Mouse (Mus musculus): ENCODE results near the gene Afmid.

DNA sequence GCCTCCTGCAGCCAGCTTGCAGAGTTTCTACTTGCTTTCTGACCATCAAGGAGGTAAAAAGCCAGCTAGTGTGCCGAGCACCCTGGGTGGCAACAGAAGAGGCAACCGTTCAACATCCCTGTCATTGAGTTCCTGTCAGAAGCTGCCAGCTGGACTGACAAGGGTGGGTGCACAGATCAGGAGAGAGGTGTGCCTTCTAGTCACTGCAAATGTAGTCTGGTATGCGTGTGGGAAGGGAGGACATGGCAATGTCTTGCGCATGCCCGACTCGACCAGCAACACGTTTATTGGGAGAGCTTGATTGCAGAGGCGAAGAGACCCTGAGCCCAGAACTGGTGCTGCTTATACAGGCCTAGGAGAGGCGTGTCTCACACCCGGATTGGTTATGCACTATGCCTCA, 31.7 kb downstream of the Afmid start:
- TF ChIP-seq NRF1 (IDR thresholded peaks at IDR 0.05; ENCODE audit: low read depth, low read length): no peak
- no peak for TF ChIP-seq CTCF (conservative IDR thresholded peaks at IDR 0.05 in 1 of 2, IDR thresholded peaks at IDR 0.05 in 1 of 2; ENCODE audit: low read depth in 2 of 2, low read length in 2 of 2)
- 0 out of 2 replicates have a peak, but pooled peaks have one; percentile 10 for TF ChIP-seq POLR2A (IDR thresholded peaks at IDR 0.05; ENCODE audit: low read depth, low read length)
- TF ChIP-seq MAX (IDR thresholded peaks at IDR 0.05; ENCODE audit: low read length): no peak
- TF ChIP-seq TCF12 (IDR thresholded peaks at IDR 0.05; ENCODE audit: low read depth, low read length): no peak
- no peak for TF ChIP-seq ZKSCAN1 (IDR thresholded peaks at IDR 0.05; ENCODE audit: borderline replicate concordance, low read depth, low read length)
- TF ChIP-seq MYC (IDR thresholded peaks at IDR 0.05; ENCODE audit: low read depth, low read length): no peak
- no peak for TF ChIP-seq MAFK (IDR thresholded peaks at IDR 0.05; ENCODE audit: insufficient replicate concordance, low read length)
- TF ChIP-seq BHLHE40 (IDR thresholded peaks at IDR 0.05; ENCODE audit: low read depth, low read length): no peak
- TF ChIP-seq JUN (IDR thresholded peaks at IDR 0.05; ENCODE audit: insufficient read depth, low read depth, low read length): no peak
- TF ChIP-seq ETS1 (conservative IDR thresholded peaks at IDR 0.05; ENCODE audit: low read depth, low read length): no peak
- no peak for TF ChIP-seq USF1 (IDR thresholded peaks at IDR 0.05; ENCODE audit: low read depth, low read length)
- no peak for TF ChIP-seq SMC3 (IDR thresholded peaks at IDR 0.05; ENCODE audit: low read depth, low read length)
- TF ChIP-seq GABPA (IDR thresholded peaks at IDR 0.05; ENCODE audit: insufficient replicate concordance, low read depth, low read length): no peak
